Mouse (Mus musculus): ENCODE measurements around the gene Drd2. TPM values are rescaled to one million over a fixed set of nuclear protein-coding genes. Genes with fewer than 3 reads are reported as not detected.

The Drd2 gene
- polyA plus RNA-seq, 1 experiment from 2014 or later, result 0.77 TPM

Other genes starting within 250 kb of the Drd2 start
- not detected in 2 replicates for gene Gm4894, start 90.1 kb upstream of the Drd2 start, polyA plus RNA-seq (2014; fragmentation: Nextera tagmentation; extraction: Ambion mirVana)
- not detected in 2 replicates for gene Ankk1, start 86.4 kb downstream of the Drd2 start, polyA plus RNA-seq (2014; fragmentation: Nextera tagmentation; extraction: Ambion mirVana)
- gene Ttc12, start 145.6 kb downstream of the Drd2 start, polyA plus RNA-seq (2014; fragmentation: Nextera tagmentation; extraction: Ambion mirVana), result 2.9 and 3.4 TPM in 2 replicates